Mouse (Mus musculus) heart, embryonic 16.5 days (tissue): Measurements from ENCODE around the gene Gm47985. TPM values are rescaled to one million over a fixed set of nuclear protein-coding genes. Genes with fewer than 3 reads are reported as not detected.
"Not testable (repeated sequence)": the region's sequence is repeated elsewhere in the genome, so short reads cannot be mapped to it uniquely, and the experiment has no call there.

Experiments used
- ATAC-seq: fragments of 200-750 bp; cut with Nextera tagmentation; replicated peaks from 2 replicates; pipeline ENCODE4 v1.8.0; 2017; ENCODE audit warnings: moderate number of reproducible peaks; ENCODE audit not compliant: insufficient read depth, low FRiP score; ENCODE audit errors: extremely low read depth
- H3K27ac ChIP-seq: fragments of 300-500 bp; sonication (generic); 2 replicates; pipeline ENCODE4 v1.5.1; 2014; ENCODE audit warnings: mild to moderate bottlenecking, low read length, control low read depth, moderate library complexity
- H3K27me3 ChIP-seq: fragments of 300-500 bp; sonication (generic); 2 replicates; pipeline ENCODE4 v1.6.1; 2014; ENCODE audit warnings: low read length, mixed read lengths; ENCODE audit not compliant: control insufficient read depth, insufficient read depth
- H3K36me3 ChIP-seq: fragments of 300-500 bp; sonication (generic); 2 replicates; pipeline ENCODE4 v1.6.1; 2014; ENCODE audit not compliant: control insufficient read depth, insufficient read depth
- H3K4me1 ChIP-seq: fragments of 300-500 bp; sonication (generic); 2 replicates; pipeline ENCODE4 v1.6.1; 2014; ENCODE audit warnings: low read length, mixed read lengths; ENCODE audit not compliant: control insufficient read depth, insufficient read depth
- H3K4me2 ChIP-seq: fragments of 300-500 bp; sonication (generic); 2 replicates; pipeline ENCODE4 v1.6.1; 2014; ENCODE audit warnings: low read depth, mild to moderate bottlenecking, control low read depth, low read length
- H3K4me3 ChIP-seq: fragments of 300-500 bp; sonication (generic); 2 replicates; pipeline ENCODE4 v1.5.1; 2014; ENCODE audit warnings: mild to moderate bottlenecking, control low read depth, low read length
- H3K9ac ChIP-seq: fragments of 300-500 bp; sonication (generic); 2 replicates; pipeline ENCODE4 v1.6.1; 2014; ENCODE audit warnings: low read length, control low read depth
- H3K9me3 ChIP-seq: fragments of 300-500 bp; sonication (generic); replicated peaks from 2 replicates; pipeline ENCODE4 v1.6.1; 2016; ENCODE audit warnings: low read length; ENCODE audit not compliant: control insufficient read depth
- WGBS: fragments of 180-500 bp; shearing (Covaris S2); extraction: QIAGEN DNeasy Blood & Tissue Kit; methylation state at CpG from one replicate; pipeline ENCODE4 v1.1.7; 2014; 5-methylcytosine and 5-hydroxymethylcytosine counted together
- polyA plus RNA-seq: library from polyadenylated mRNA; unstranded; fragments of >200 nt; fragmentation: Nextera tagmentation; extraction: Ambion mirVana; gene quantifications from 2 replicates; pipeline ENCODE4 v1.2.1, GENCODE M21; 2015

Gm47985 gene
- polyA plus RNA-seq, 1 experiment from 2014 or later, result 0.28 TPM

GRCm38 (mm10) chr1:151192075-151192474 is 9.7 kb downstream of the Gm47985 start, which contains the start of gene Gm8947:
Gm8947 (plus strand) TSS chr1:151192376.
- not testable (repeated sequence) for H3K36me3 ChIP-seq, H3K9ac ChIP-seq, H3K4me3 ChIP-seq, H3K4me1 ChIP-seq, H3K27ac ChIP-seq, H3K27me3 ChIP-seq, H3K9me3 ChIP-seq, H3K4me2 ChIP-seq, ATAC-seq
- WGBS, result no CpG with 5 or more reads among the region's 7 CpGs

- not testable (repeated sequence) for ATAC-seq, H3K36me3 ChIP-seq, H3K4me1 ChIP-seq, H3K27me3 ChIP-seq, H3K27ac ChIP-seq, H3K9ac ChIP-seq, H3K4me3 ChIP-seq, H3K9me3 ChIP-seq, H3K4me2 ChIP-seq
- WGBS, result 85% methylated on average over 14 of the region's 15 CpGs
Measured at GRCm38 (mm10) chr1:151192739-151193138, 10.4 kb downstream of the Gm47985 start.

DNA sequence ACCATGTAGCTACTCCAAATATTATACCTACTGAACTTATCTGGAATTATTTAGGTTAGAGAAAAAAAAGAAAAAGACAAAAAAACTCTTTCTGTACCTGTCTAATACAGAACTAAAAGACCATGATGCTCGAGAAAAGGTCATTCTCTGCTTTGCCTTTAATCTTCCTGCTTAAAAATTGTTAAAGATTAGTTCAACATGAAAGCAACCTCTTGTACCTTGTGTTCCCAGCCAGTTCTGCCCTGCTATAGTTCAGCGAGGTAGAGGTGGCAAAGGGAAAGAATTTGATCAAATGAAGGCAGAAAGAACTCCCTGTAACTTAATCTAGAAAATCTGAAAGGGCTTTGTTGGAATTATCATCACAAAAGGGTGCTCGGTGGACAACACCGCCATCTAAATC is 13.6 kb downstream of the Gm47985 start:
- ATAC-seq, H3K9me3 ChIP-seq, H3K9ac ChIP-seq, H3K27ac ChIP-seq, H3K4me2 ChIP-seq, H3K27me3 ChIP-seq, H3K4me3 ChIP-seq, H3K36me3 ChIP-seq, H3K4me1 ChIP-seq: not testable (repeated sequence)
- WGBS, result 75% methylated on average over 4 of the region's 4 CpGs

DNA sequence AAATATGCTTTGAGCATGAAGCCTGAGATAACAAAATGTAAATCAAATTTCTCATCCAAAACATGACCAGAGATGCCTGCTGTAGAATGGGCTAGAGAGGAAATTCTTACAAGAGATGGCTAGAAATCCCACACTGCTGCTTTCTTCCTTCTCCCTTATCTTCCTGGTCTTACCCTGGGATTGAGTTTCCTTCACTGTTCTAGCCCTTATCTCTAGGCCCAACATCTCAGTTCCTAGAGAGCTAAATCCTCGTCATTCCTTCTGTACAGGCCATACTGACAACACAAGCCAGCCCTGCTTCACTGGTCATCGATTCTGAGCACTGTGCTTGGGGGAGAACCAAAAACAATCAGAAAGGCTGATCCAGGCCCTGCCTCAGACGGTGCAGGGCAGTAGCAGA is 14.4 kb downstream of the Gm47985 start:
- ATAC-seq, H3K4me3 ChIP-seq, H3K36me3 ChIP-seq, H3K4me1 ChIP-seq, H3K4me2 ChIP-seq, H3K9ac ChIP-seq, H3K27ac ChIP-seq, H3K9me3 ChIP-seq, H3K27me3 ChIP-seq: not testable (repeated sequence)
- 58% methylated on average over 3 of the region's 3 CpGs for WGBS

DNA sequence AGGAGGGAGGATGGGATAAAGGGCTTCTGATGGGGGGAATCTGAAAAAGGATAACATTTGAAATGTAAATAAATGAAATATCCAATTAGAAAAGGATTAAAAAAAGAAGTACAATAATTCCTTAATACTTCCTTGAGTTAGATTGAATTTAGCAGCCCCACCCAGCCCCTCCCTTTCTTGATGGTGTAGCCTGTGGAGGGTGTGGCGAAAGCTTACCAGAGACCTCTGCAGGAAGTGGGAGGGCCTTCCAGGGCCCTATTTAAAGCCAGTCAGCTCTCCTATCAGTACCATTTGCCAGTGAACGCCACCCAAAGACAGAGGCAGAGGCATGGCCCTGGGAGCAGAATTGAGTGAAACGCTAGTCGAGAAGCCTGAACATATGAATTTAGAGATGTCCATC is 15.8 kb downstream of the Gm47985 start, which contains the start of gene Gm47995:
Gm47995 (plus strand) TSS at position 329 of the 400 bp plus-strand sequence.
- not testable (repeated sequence) for H3K27ac ChIP-seq, ATAC-seq, H3K4me2 ChIP-seq, H3K9ac ChIP-seq, H3K4me1 ChIP-seq, H3K9me3 ChIP-seq, H3K27me3 ChIP-seq, H3K36me3 ChIP-seq, H3K4me3 ChIP-seq
- WGBS, result 72% methylated on average over 2 of the region's 4 CpGs

DNA sequence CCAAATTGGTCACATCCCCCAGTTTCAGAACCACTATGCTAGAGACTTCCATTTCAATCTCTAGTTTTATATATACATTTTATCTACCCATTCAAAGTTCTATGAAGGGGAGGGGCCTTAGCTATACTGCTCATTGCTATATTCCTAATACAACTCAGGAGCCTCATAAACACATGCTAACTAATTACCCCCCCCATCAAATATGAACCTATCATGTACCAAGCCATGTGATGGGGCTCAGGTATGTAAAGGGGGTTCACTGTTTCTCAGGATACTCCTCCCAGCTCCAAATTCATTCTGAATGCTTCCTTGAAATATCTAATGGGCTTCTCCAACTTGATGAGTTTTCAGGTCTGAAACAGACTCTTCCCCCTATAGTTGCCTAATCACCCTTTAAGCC is 18.3 kb downstream of the Gm47985 start:
- not testable (repeated sequence) for H3K36me3 ChIP-seq, H3K9me3 ChIP-seq, H3K27ac ChIP-seq, H3K4me3 ChIP-seq, H3K4me1 ChIP-seq, H3K9ac ChIP-seq, H3K27me3 ChIP-seq, H3K4me2 ChIP-seq
- ATAC-seq, result 0 out of 2 replicates have a peak, but pooled peaks have one; percentile 10

GRCm38 (mm10) chr1:151202771-151203170 is 20.4 kb downstream of the Gm47985 start:
- WGBS, result 40% methylated on average over 3 of the region's 5 CpGs
- not testable (repeated sequence) for H3K4me1 ChIP-seq, H3K4me3 ChIP-seq, H3K9me3 ChIP-seq, ATAC-seq, H3K4me2 ChIP-seq, H3K27me3 ChIP-seq, H3K9ac ChIP-seq, H3K27ac ChIP-seq, H3K36me3 ChIP-seq

- H3K27ac ChIP-seq, H3K36me3 ChIP-seq, H3K4me1 ChIP-seq, H3K4me3 ChIP-seq, ATAC-seq, H3K27me3 ChIP-seq, H3K9me3 ChIP-seq, H3K4me2 ChIP-seq, H3K9ac ChIP-seq: not testable (repeated sequence)
- no CpG with 5 or more reads among the region's 6 CpGs for WGBS
Measured at GRCm38 (mm10) chr1:151203818-151204217, 21.5 kb downstream of the Gm47985 start, which contains the start of gene 3110040M04Rik. 3110040M04Rik (plus strand) TSS chr1:151204121.

DNA sequence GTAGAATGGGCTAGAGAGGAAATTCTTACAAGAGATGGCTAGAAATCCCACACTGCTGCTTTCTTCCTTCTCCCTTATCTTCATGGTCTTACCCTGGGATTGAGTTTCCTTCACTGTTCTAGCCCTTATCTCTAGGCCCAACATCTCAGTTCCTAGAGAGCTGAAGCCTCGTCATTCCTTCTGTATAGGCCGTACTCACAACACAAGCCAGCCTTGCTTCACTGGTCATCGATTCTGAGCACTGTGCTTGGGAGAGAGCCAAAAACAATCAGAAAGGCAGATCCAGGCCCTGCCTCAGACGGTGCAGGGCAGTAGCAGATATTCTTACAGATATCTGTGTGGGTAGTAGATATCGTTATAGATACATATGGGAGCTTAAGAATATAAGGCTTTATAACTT is 26.2 kb downstream of the Gm47985 start:
- ATAC-seq, result not testable (repeated sequence)
- WGBS, result 51% methylated on average over 3 of the region's 5 CpGs

GRCm38 (mm10) chr1:151208944-151209343 is 26.6 kb downstream of the Gm47985 start:
- not testable (repeated sequence) for H3K36me3 ChIP-seq, H3K9me3 ChIP-seq, H3K4me2 ChIP-seq, H3K27ac ChIP-seq, H3K4me3 ChIP-seq, H3K4me1 ChIP-seq, H3K9ac ChIP-seq, ATAC-seq, H3K27me3 ChIP-seq

More for the DNA sequence above, 26.2 kb downstream of the Gm47985 start:
- H3K27me3 ChIP-seq, H3K36me3 ChIP-seq, H3K4me1 ChIP-seq, H3K9ac ChIP-seq, H3K4me3 ChIP-seq, H3K4me2 ChIP-seq, H3K9me3 ChIP-seq, H3K27ac ChIP-seq: not testable (repeated sequence)
